Mouse (Mus musculus): Measurements from ENCODE around the gene 5830473C10Rik.

Gene 5830473C10Rik

DNA sequence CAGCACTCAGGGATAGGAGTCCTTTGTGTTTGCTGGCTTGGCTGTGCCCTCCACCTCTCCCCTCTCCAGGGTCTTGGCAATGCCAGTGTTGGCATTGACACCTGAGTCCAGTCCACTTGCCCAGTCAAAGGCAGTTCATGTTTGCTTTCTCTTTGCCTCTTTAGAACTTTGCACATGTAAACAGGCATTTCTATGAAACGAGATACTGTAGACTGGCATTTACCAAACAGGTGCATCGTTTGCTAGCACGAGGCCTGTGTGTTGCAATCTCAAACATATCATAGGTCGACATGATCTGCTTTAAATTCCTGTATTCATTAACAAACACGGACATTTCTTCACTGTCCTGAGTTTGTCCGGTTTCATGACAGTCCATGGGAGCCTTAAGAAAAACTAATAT, at the start of gene 5830473C10Rik:
TSS of gene 5830473C10Rik (plus strand) at position 365 of the 400 bp plus-strand sequence.
- in situ Hi-C loops (cut with MboI, MseI): loop anchor here (5.0 kb wide), 1 partner anchor 48 kb away; no protein-coding TSS in a partner anchor

GRCm38 (mm10) chr5:90512288-90512955, 48.5 kb upstream of the 5830473C10Rik start:
- in situ Hi-C loops (cut with MboI, MseI): loop anchor here (5.0 kb wide), 1 partner anchor 50 kb away; the partner anchor contains the start of gene 5830473C10Rik

- in situ Hi-C loops (cut with MboI, MseI): no loop called here
Measured at GRCm38 (mm10) chr5:90515561-90515960, 45.3 kb upstream of the 5830473C10Rik start.

DNA sequence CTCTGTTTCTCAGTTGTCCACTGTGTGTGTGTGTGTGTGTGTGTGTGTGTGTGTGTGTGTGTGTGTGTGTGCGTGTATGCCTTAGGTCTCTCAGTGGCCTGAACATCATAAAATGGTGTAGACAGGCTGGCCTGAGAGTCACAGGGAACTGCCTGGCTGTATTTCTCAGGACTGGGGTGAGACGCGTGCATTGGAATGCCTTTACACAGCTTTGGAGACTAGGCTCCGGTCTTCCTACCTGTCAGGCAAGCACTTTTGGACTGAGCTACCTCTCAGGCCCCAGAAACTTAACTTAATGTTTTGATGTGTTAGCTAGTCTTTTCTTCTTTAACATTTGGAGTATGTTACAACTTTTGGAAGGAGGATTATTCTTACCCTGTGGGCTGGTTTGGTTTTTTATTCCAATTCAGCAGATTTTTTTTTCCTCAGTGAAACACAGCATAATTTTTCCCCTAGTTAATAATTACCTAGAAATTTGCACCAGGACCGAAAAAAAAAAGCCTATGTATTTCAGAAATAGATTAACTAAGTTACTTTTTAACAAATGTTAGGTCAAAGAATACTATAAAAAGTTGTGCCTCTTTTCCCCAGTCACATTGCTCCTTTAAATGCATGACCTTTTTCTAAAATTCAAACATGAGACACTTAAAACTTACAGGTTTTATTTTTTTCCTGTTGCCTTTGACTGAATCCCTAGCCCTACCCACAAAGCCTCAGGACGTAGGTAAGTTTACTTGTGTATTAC, 42.4 kb upstream of the 5830473C10Rik start, which contains the start of gene Afm:
TSS of gene Afm (plus strand) at position 577 of the 745 bp plus-strand sequence.
- in situ Hi-C loops (cut with MboI, MseI): no loop called here

DNA sequence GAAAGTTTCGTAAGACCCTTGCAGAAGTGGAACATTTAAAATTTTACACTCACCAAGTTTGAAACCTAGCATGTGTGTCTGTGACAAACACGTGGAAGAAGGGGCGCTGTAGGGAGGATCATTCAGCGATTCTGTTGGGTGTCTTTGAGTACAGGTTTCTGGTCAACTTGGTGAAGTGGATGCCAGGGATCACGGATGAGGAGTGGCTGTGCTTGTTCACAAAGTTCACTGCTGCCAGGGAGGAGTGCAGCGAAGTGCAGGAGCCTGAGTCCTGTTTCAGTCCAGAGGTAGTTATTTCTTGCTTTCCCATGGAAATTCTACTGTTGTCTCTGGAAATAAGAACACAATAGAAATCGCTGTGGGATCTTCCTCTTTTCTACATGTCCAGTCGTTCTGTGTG, 9.7 kb upstream of the 5830473C10Rik start:
- in situ Hi-C loops (cut with MboI, MseI): no loop called here

- in situ Hi-C loops (cut with MboI, MseI): no loop called here
Measured at GRCm38 (mm10) chr5:90556052-90556451, 4.9 kb upstream of the 5830473C10Rik start.

DNA sequence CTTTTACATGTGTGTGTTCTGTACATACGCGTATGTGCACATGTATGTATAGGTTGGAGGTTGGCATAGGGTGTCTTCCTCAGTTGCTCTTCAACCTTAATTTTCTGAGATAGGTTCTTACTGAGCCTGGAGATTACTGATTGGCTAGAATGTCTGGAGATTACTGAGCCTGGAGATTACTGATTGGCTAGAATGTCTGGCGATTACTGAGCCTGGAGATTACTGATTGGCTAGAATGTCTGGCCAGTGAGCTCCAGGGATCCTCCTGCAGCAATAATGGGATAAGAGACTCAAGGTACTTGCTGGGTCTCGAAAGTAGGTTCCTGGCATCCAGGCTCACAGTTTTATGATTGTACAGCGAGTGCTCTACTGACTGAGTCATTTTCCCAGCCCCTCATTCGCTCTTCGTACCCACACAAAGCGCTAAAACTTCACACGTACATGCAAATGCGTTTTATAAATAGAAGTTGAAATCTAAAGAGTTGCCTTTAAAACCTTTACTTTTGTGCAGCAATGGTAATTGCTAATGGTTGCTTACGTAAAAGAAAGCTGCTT, 891 bp downstream of the 5830473C10Rik start:
- in situ Hi-C loops (cut with MboI, MseI): loop anchor here (5.0 kb wide), 1 partner anchor 49 kb away; no protein-coding TSS in a partner anchor

DNA sequence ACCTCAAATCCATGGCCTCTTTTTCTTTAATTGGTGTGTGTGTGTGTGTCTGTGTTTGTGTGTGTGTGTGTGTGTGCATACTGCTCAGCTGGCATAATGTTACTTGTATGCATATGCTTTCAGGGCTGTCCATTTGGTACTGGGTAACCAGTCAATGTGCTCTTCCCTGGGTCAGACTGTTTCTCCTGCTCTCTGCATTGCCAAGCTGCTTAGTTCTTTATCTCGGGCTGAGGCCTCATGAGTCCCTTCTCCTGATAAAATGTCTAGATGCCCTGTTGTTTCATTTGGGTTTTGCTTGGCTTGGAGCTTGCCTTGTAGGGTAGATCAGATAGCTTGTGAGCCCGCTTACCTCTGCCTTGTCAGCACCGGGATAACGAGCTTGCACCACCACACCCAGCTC, 2.0 kb downstream of the 5830473C10Rik start:
- in situ Hi-C loops (cut with MboI, MseI): loop anchor here (5.0 kb wide), 1 partner anchor 51 kb away; no protein-coding TSS in a partner anchor

GRCm38 (mm10) chr5:90564161-90564560, 3.3 kb downstream of the 5830473C10Rik start:
- in situ Hi-C loops (cut with MboI, MseI): loop anchor here (5.0 kb wide), 1 partner anchor 52 kb away; no protein-coding TSS in a partner anchor

GRCm38 (mm10) chr5:90565205-90565604, 4.3 kb downstream of the 5830473C10Rik start:
- in situ Hi-C loops (cut with MboI, MseI): no loop called here

DNA sequence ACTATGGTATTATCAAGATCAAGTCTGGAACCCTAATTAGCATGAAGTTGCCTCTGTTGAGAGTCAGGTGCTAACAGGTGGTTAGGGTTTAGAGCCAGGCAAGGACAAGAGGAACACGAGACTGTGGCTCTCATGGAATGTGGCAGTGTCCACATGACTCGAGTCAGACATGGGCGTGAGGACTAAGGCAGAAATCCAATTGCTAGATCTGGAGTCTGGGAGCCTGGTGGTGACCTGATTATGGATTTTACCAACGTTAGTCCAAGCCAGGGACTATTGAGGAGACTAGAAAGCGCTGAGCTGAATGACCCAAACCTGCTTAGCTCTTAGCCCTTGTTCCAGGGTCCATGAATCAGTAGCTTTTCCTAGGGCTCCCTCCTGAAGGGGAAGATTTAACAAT, 6.9 kb downstream of the 5830473C10Rik start:
- in situ Hi-C loops (cut with MboI, MseI): no loop called here

DNA sequence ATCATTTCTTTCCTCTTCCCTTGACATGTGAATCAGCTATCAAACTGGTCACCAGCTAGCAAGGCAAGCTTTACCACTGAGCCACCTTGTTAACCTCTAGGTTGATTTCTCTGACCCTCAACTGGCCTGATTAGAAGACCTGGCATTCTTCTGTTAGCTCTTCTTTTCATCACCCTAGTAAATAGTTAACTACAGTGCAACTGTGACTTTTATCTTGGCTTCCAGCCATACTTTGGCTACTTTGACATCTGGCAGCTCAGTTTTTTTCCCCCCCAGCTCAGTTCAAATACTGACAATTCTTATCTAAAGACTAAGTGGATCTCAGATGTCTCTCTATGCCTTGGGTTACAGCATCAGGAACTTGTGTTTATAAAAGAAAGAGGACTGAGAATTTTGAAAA, 7.4 kb downstream of the 5830473C10Rik start:
- in situ Hi-C loops (cut with MboI, MseI): no loop called here

- in situ Hi-C loops (cut with MboI, MseI): no loop called here
Measured at GRCm38 (mm10) chr5:90571216-90571615, 10.3 kb downstream of the 5830473C10Rik start.

DNA sequence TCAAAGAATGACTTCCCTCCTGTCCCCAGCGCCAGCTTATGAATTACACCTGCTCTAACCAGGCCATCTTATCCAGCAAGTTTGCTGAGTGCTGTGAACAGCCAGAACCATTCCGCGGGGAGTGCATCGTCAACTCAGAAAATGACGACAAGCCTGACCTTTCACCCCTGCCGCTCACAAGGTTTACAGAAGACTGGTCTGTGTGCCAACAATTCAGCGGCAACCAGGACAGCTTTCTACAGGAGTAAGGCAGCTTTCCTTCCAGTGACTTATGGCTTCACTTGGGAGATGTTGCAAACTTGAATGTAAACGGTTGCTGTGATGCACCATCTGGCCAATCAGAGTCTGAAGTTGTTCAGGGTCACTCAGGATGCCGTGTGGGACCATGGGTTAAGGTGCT, 16.8 kb downstream of the 5830473C10Rik start:
- in situ Hi-C loops (cut with MboI, MseI): no loop called here

- in situ Hi-C loops (cut with MboI, MseI): no loop called here
Measured at GRCm38 (mm10) chr5:90579556-90579955, 18.6 kb downstream of the 5830473C10Rik start.

- in situ Hi-C loops (cut with MboI, MseI): no loop called here
Measured at GRCm38 (mm10) chr5:90582179-90582578, 21.3 kb downstream of the 5830473C10Rik start.

- in situ Hi-C loops (cut with MboI, MseI): no loop called here
Measured at GRCm38 (mm10) chr5:90584799-90585198, 23.9 kb downstream of the 5830473C10Rik start.

DNA sequence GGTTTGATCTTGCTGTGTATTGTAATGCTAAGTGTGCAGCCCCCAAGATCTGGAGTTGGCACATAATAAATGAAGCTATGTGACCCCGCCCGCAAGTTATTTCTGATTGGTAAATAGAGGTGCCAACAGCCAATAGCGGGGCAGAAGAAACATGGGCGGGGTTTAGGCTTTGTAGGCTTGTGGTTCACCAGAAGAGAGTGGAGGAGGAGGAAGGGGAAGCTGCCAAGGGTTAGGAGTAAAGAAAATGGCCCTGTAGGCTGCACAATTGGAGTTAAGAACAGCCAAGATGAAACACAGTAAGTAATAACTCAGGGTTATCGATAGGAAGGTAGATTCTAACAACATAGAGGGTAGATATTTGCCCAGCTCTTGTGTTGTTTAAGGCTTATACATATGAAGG, 25.6 kb downstream of the 5830473C10Rik start:
- in situ Hi-C loops (cut with MboI, MseI): no loop called here

GRCm38 (mm10) chr5:90588104-90588503, 27.2 kb downstream of the 5830473C10Rik start:
- in situ Hi-C loops (cut with MboI, MseI): no loop called here

GRCm38 (mm10) chr5:90588708-90589595, 28.0 kb downstream of the 5830473C10Rik start:
- in situ Hi-C loops (cut with MboI, MseI): no loop called here

GRCm38 (mm10) chr5:90590676-90591075, 29.8 kb downstream of the 5830473C10Rik start:
- in situ Hi-C loops (cut with MboI, MseI): loop anchor here (10.0 kb wide), 1 partner anchor 1734 kb away; the partner anchor contains the start of gene Cxcl9

Data from T-helper 1 cell (primary cell).